Mouse (Mus musculus) cerebellum, adult 9-11 months (tissue): Measurements from ENCODE around the gene Mobp.

Source experiments
- DNase-seq: peaks from one replicate; pipeline ENCODE4 v3.0.0; 2022

Gene Mobp

GRCm38 (mm10) chr9:120135454-120135853 lies 14.1 kb upstream of the Mobp start:
- DNase-seq, result no peak

- no peak for DNase-seq
Observed at GRCm38 (mm10) chr9:120140652-120141051, 8.9 kb upstream of the Mobp start.

GRCm38 (mm10) chr9:120144474-120144873 lies 5.0 kb upstream of the Mobp start:
- DNase-seq, result no peak

- DNase-seq, result no peak
Observed at GRCm38 (mm10) chr9:120151152-120151551, 1.6 kb downstream of the Mobp start.

- DNase-seq, result no peak
Observed at GRCm38 (mm10) chr9:120151906-120152399, 2.4 kb downstream of the Mobp start.

GRCm38 (mm10) chr9:120158047-120158446 lies 8.5 kb downstream of the Mobp start:
- no peak for DNase-seq

- no peak for DNase-seq
Observed at GRCm38 (mm10) chr9:120163862-120164261, 14.4 kb downstream of the Mobp start.

GRCm38 (mm10) chr9:120167826-120168225 lies 18.3 kb downstream of the Mobp start:
- DNase-seq, result no peak

- peak; percentile 19 for DNase-seq
Observed at GRCm38 (mm10) chr9:120171295-120171694, 21.8 kb downstream of the Mobp start.

- no peak for DNase-seq
Observed at GRCm38 (mm10) chr9:120174436-120175137, 25.1 kb downstream of the Mobp start.

- DNase-seq, result no peak
Observed at GRCm38 (mm10) chr9:120178813-120179212, 29.3 kb downstream of the Mobp start.

GRCm38 (mm10) chr9:120184499-120184898 lies 35.0 kb downstream of the Mobp start:
- DNase-seq, result peak; percentile 21

- DNase-seq, result no peak
Observed at GRCm38 (mm10) chr9:120186856-120187255, 37.3 kb downstream of the Mobp start.

- no peak for DNase-seq
Observed at GRCm38 (mm10) chr9:120190891-120191290, 41.4 kb downstream of the Mobp start.

GRCm38 (mm10) chr9:120191362-120192098 lies 42.0 kb downstream of the Mobp start:
- peak; percentile 63 for DNase-seq

- no peak for DNase-seq
Observed at GRCm38 (mm10) chr9:120192742-120193141, 43.2 kb downstream of the Mobp start.

GRCm38 (mm10) chr9:120200873-120201272 lies 51.4 kb downstream of the Mobp start:
- DNase-seq, result no peak

- no peak for DNase-seq
Observed at GRCm38 (mm10) chr9:120201743-120202142, 52.2 kb downstream of the Mobp start.

GRCm38 (mm10) chr9:120202683-120203082 lies 53.2 kb downstream of the Mobp start:
- DNase-seq, result no peak

GRCm38 (mm10) chr9:120203936-120204335 lies 54.4 kb downstream of the Mobp start:
- no peak for DNase-seq

GRCm38 (mm10) chr9:120206897-120207296 lies 57.4 kb downstream of the Mobp start:
- no peak for DNase-seq

- no peak for DNase-seq
Observed at GRCm38 (mm10) chr9:120210068-120210467, 60.6 kb downstream of the Mobp start.

- DNase-seq, result no peak
Observed at GRCm38 (mm10) chr9:120210865-120211264, 61.4 kb downstream of the Mobp start.

GRCm38 (mm10) chr9:120212936-120213335 lies 63.4 kb downstream of the Mobp start:
- DNase-seq, result no peak
